Mouse (Mus musculus): Measurements from ENCODE around the gene Wwox.

The Wwox gene

GRCm38 (mm10) chr8:114665521-114665920 lies 226.1 kb downstream of the Wwox start:
- no peak for DNase-seq (ENCODE audit: inconsistent ontology term)

GRCm38 (mm10) chr8:114670801-114671200 lies 231.3 kb downstream of the Wwox start:
- DNase-seq (ENCODE audit: inconsistent ontology term) = no peak

- peak; percentile 82 for DNase-seq (ENCODE audit: inconsistent ontology term)
Observed at GRCm38 (mm10) chr8:114671237-114671674, 231.8 kb downstream of the Wwox start.

GRCm38 (mm10) chr8:114673416-114673815 lies 234.0 kb downstream of the Wwox start:
- DNase-seq (ENCODE audit: inconsistent ontology term) = peak; percentile 95

- DNase-seq (ENCODE audit: inconsistent ontology term) = peak; percentile 22
Observed at GRCm38 (mm10) chr8:114675151-114675550, 235.7 kb downstream of the Wwox start.

GRCm38 (mm10) chr8:114676918-114677317 lies 237.5 kb downstream of the Wwox start:
- DNase-seq (ENCODE audit: inconsistent ontology term) = no peak

- no peak for DNase-seq (ENCODE audit: inconsistent ontology term)
Observed at GRCm38 (mm10) chr8:114677551-114678127, 238.2 kb downstream of the Wwox start.

GRCm38 (mm10) chr8:114679386-114680098 lies 240.1 kb downstream of the Wwox start:
- no peak for DNase-seq (ENCODE audit: inconsistent ontology term)

GRCm38 (mm10) chr8:114681136-114681535 lies 241.7 kb downstream of the Wwox start:
- DNase-seq (ENCODE audit: inconsistent ontology term) = no peak

- peak; percentile 6 for DNase-seq (ENCODE audit: inconsistent ontology term)
Observed at GRCm38 (mm10) chr8:114682166-114682565, 242.7 kb downstream of the Wwox start.

- no peak for DNase-seq (ENCODE audit: inconsistent ontology term)
Observed at GRCm38 (mm10) chr8:114684046-114684702, 244.7 kb downstream of the Wwox start.

GRCm38 (mm10) chr8:114686462-114686861 lies 247.0 kb downstream of the Wwox start:
- DNase-seq (ENCODE audit: inconsistent ontology term) = no peak

- no peak for DNase-seq (ENCODE audit: inconsistent ontology term)
Observed at GRCm38 (mm10) chr8:114688732-114689131, 249.3 kb downstream of the Wwox start.

GRCm38 (mm10) chr8:114694566-114695198 lies 255.2 kb downstream of the Wwox start:
- DNase-seq (ENCODE audit: inconsistent ontology term) = no peak

- no peak for DNase-seq (ENCODE audit: inconsistent ontology term)
Observed at GRCm38 (mm10) chr8:114703517-114703916, 264.1 kb downstream of the Wwox start.

- no peak for DNase-seq (ENCODE audit: inconsistent ontology term)
Observed at GRCm38 (mm10) chr8:114707538-114708138, 268.2 kb downstream of the Wwox start.

GRCm38 (mm10) chr8:114715318-114716070 lies 276.0 kb downstream of the Wwox start:
- DNase-seq (ENCODE audit: inconsistent ontology term) = no peak

GRCm38 (mm10) chr8:114716546-114717255 lies 277.2 kb downstream of the Wwox start:
- DNase-seq (ENCODE audit: inconsistent ontology term) = no peak

GRCm38 (mm10) chr8:114718821-114719220 lies 279.4 kb downstream of the Wwox start:
- DNase-seq (ENCODE audit: inconsistent ontology term) = no peak

GRCm38 (mm10) chr8:114722611-114723010 lies 283.2 kb downstream of the Wwox start:
- no peak for DNase-seq (ENCODE audit: inconsistent ontology term)
